Mouse (Mus musculus): ENCODE measurements at regions not wholly inside any gene's neighbourhood (a gene's known extent, or its start where the extent isn't known, plus 50 kb on each side); places are given as distances from the start of the nearest gene placed in this dataset.

- H3K9ac ChIP-seq: no peak overlapping the region
- no peaks in the 10 kb centered on the region for H3K36me3 ChIP-seq (replicated peaks)
- no peak overlapping the region for H3K27ac ChIP-seq
- no peaks in the 10 kb centered on the region for H3K4me1 ChIP-seq
- H3K9me3 ChIP-seq: no peaks in the 10 kb centered on the region
- H3K4me2 ChIP-seq: no peak overlapping the region
- H3K4me3 ChIP-seq: no peak overlapping the region
- no peaks in the 10 kb centered on the region for H3K27me3 ChIP-seq (replicated peaks)
- no peak for ATAC-seq (replicated peaks)
- 77% methylated on average over 5 of the region's 5 CpGs for WGBS
Measured at GRCm38 (mm10) chr15:62195440-62195839, 1272.6 kb upstream of the A1bg start.

DNA sequence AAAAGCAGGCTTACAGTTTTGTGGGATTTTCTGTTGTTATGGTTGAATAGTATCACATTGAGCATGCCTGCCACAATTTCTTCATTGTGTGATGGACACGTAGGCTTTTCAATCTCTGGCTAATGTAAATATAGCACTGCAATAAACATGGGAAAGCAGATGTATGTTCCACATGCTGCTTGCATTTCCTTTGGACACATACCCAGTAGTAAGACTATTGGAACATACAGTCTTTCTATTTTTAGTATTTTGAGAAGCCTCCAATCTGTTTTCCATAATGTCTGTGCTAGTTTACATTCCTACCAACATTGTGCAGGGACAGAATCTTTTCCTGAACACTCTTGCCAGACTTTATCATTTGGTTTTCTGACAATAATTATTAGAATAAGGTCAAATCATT is 1269.9 kb upstream of the A1bg start:
- whole genome bisulfite sequencing: 83% methylated on average over 1 of the region's 1 CpGs
- H3K27me3 ChIP-seq (replicated peaks): no peaks in the 10 kb centered on the region
- H3K4me1 ChIP-seq: no peaks in the 10 kb centered on the region
- H3K36me3 ChIP-seq (replicated peaks): no peaks in the 10 kb centered on the region
- no peak overlapping the region for H3K9ac ChIP-seq
- H3K4me2 ChIP-seq: no peak overlapping the region
- no peak for ATAC-seq (replicated peaks)
- no peak overlapping the region for H3K4me3 ChIP-seq
- no peak overlapping the region for H3K27ac ChIP-seq
- no peaks in the 10 kb centered on the region for H3K9me3 ChIP-seq

DNA sequence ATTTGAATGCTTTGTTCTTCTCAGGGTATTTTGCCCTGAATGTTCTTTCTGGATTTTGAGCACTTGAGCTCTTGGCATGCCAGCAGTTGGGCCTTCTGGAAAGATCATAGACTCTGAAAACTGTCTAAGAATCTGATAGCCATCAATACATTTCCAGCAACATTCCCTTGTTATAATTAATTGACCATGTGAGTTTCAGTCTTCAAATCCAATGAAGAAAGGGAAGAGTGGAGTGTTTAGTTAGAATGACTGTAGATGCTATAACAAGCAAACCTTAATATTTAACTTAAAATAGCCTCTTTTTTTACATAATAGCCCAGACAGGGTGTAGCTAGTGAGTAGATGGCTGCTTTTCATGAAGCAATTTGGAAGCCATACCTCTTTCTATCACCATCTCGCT is 1268.8 kb upstream of the A1bg start:
- 89% methylated on average over 1 of the region's 1 CpGs for WGBS
- H3K9me3 ChIP-seq: no peaks in the 10 kb centered on the region
- H3K9ac ChIP-seq: no peak overlapping the region
- no peak overlapping the region for H3K4me2 ChIP-seq
- H3K4me3 ChIP-seq: no peak overlapping the region
- no peak overlapping the region for H3K27ac ChIP-seq
- H3K36me3 ChIP-seq (replicated peaks): no peaks in the 10 kb centered on the region
- H3K27me3 ChIP-seq (replicated peaks): no peaks in the 10 kb centered on the region
- no peaks in the 10 kb centered on the region for H3K4me1 ChIP-seq
- ATAC-seq (replicated peaks): no peak

DNA sequence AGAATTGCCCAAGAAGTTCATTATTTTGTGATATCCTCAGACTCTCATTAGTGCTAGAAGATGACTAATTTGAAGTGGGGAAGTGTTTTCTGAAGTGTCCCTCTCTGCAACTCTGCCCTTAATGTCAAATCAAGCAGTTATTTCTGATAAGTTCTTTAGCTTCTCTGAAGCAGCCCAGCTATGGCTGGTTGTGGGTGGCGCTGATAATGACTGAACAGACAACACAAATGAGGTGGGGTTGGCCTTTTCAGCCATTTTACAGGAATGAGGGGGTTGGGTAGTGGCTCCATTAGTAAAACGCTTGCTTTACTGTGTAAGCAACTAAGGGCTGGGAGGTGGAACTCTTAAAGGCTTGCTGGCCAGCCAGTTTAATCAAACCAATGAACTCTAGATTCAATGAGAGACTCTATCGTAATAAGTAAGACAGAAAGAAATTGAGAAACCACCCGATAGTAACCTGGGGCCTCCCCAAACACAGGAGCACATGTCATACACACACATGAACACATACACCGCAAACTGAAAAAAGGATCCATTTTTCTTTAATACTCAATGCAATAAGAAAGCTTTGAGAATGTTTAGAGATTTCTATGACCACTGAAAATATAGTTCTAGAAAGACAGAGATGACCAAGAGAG is 1268.3 kb upstream of the A1bg start:
- H3K4me1 ChIP-seq: no peaks in the 10 kb centered on the region
- ATAC-seq (replicated peaks): no peak
- H3K36me3 ChIP-seq (replicated peaks): no peaks in the 10 kb centered on the region
- no peaks in the 10 kb centered on the region for H3K27me3 ChIP-seq (replicated peaks)
- no peak overlapping the region for H3K27ac ChIP-seq
- no peaks in the 10 kb centered on the region for H3K9me3 ChIP-seq
- no peak overlapping the region for H3K4me3 ChIP-seq
- 94% methylated on average over 5 of the region's 5 CpGs for WGBS
- no peak overlapping the region for H3K9ac ChIP-seq
- no peak overlapping the region for H3K4me2 ChIP-seq

GRCm38 (mm10) chr15:62190224-62190910 is 1267.6 kb upstream of the A1bg start:
- 83% methylated on average over 5 of the region's 5 CpGs for WGBS
- Histone ChIP-seq H3K9me3 (no peaks in the 10 kb centered on the region), H3K27ac (no peak overlapping the region), H3K36me3 (replicated peaks) (no peaks in the 10 kb centered on the region), H3K4me2 (no peak overlapping the region), H3K27me3 (replicated peaks) (no peaks in the 10 kb centered on the region), H3K9ac (no peak overlapping the region), H3K4me1 (no peaks in the 10 kb centered on the region), H3K4me3 (no peak overlapping the region)
- ATAC-seq (replicated peaks): no peak

- Histone ChIP-seq H3K36me3 (replicated peaks) (no peaks in the 10 kb centered on the region), H3K9ac (no peak overlapping the region), H3K4me1 (no peaks in the 10 kb centered on the region), H3K27ac (no peak overlapping the region), H3K4me3 (no peak overlapping the region), H3K27me3 (replicated peaks) (no peaks in the 10 kb centered on the region), H3K9me3 (no peaks in the 10 kb centered on the region), H3K4me2 (no peak overlapping the region)
- no peak for ATAC-seq (replicated peaks)
- WGBS: 91% methylated on average over 14 of the region's 14 CpGs
Measured at GRCm38 (mm10) chr15:62189565-62190181, 1266.9 kb upstream of the A1bg start.

- Histone ChIP-seq H3K9me3 (no peaks in the 10 kb centered on the region), H3K27ac (no peak overlapping the region), H3K4me3 (no peak overlapping the region), H3K27me3 (replicated peaks) (no peaks in the 10 kb centered on the region), H3K36me3 (replicated peaks) (no peaks in the 10 kb centered on the region), H3K9ac (no peak overlapping the region), H3K4me2 (no peak overlapping the region), H3K4me1 (no peaks in the 10 kb centered on the region)
- ATAC-seq (replicated peaks): no peak
- WGBS: 93% methylated on average over 11 of the region's 11 CpGs
Measured at GRCm38 (mm10) chr15:62186548-62186947, 1263.7 kb upstream of the A1bg start.

GRCm38 (mm10) chr15:62183803-62184202 is 1261.0 kb upstream of the A1bg start:
- no peaks in the 10 kb centered on the region for H3K4me1 ChIP-seq
- WGBS: 93% methylated on average over 4 of the region's 4 CpGs
- no peak for ATAC-seq (replicated peaks)
- no peaks in the 10 kb centered on the region for H3K36me3 ChIP-seq (replicated peaks)
- H3K9me3 ChIP-seq: no peaks in the 10 kb centered on the region
- no peak overlapping the region for H3K9ac ChIP-seq
- no peak overlapping the region for H3K27ac ChIP-seq
- no peak overlapping the region for H3K4me2 ChIP-seq
- H3K4me3 ChIP-seq: no peak overlapping the region
- H3K27me3 ChIP-seq (replicated peaks): no peaks in the 10 kb centered on the region

- Histone ChIP-seq H3K9ac (no peak overlapping the region), H3K4me2 (no peak overlapping the region), H3K4me1 (no peaks in the 10 kb centered on the region), H3K9me3 (no peaks in the 10 kb centered on the region), H3K36me3 (replicated peaks) (no peaks in the 10 kb centered on the region), H3K27ac (no peak overlapping the region), H3K27me3 (replicated peaks) (no peaks in the 10 kb centered on the region), H3K4me3 (no peak overlapping the region)
- no peak for ATAC-seq (replicated peaks)
- WGBS: 79% methylated on average over 2 of the region's 2 CpGs
Measured at GRCm38 (mm10) chr15:62181454-62181910, 1258.7 kb upstream of the A1bg start.

- 92% methylated on average over 3 of the region's 3 CpGs for WGBS
- H3K4me2 ChIP-seq: no peak overlapping the region
- no peaks in the 10 kb centered on the region for H3K9me3 ChIP-seq
Measured at GRCm38 (mm10) chr15:62180718-62181117, 1257.9 kb upstream of the A1bg start.

DNA sequence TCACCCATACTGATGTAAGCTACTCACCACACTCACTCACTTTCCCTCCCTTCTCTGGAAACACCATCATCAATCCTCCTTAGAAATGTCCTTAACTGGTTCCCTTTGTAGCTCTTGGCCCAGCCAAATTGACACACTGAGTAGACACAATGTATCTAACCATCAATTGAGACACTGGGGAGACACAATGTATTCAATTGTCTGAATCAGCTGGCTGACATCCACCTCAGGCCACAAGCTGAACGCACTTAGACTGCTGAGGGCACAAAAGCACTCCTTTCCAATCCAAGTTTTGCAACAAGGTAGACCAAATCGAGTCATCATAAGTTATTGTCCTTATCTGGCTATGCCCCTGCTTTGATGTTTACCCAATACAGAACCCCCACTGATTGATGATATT is 1257.0 kb upstream of the A1bg start:
- 78% methylated on average over 2 of the region's 2 CpGs for WGBS
- no peak overlapping the region for H3K27ac ChIP-seq
- H3K9ac ChIP-seq: no peak overlapping the region
- no peaks in the 10 kb centered on the region for H3K36me3 ChIP-seq (replicated peaks)
- H3K4me1 ChIP-seq: no peaks in the 10 kb centered on the region
- no peaks in the 10 kb centered on the region for H3K27me3 ChIP-seq (replicated peaks)
- H3K4me3 ChIP-seq: no peak overlapping the region
- ATAC-seq (replicated peaks): no peak
- H3K9me3 ChIP-seq: no peaks in the 10 kb centered on the region
- no peak overlapping the region for H3K4me2 ChIP-seq

More at GRCm38 (mm10) chr15:62180718-62181117, 1257.9 kb upstream of the A1bg start:
- no peak overlapping the region for H3K9ac ChIP-seq
- no peaks in the 10 kb centered on the region for H3K36me3 ChIP-seq (replicated peaks)
- H3K27me3 ChIP-seq (replicated peaks): no peaks in the 10 kb centered on the region
- no peaks in the 10 kb centered on the region for H3K4me1 ChIP-seq
- H3K27ac ChIP-seq: no peak overlapping the region
- ATAC-seq (replicated peaks): no peak
- no peak overlapping the region for H3K4me3 ChIP-seq

DNA sequence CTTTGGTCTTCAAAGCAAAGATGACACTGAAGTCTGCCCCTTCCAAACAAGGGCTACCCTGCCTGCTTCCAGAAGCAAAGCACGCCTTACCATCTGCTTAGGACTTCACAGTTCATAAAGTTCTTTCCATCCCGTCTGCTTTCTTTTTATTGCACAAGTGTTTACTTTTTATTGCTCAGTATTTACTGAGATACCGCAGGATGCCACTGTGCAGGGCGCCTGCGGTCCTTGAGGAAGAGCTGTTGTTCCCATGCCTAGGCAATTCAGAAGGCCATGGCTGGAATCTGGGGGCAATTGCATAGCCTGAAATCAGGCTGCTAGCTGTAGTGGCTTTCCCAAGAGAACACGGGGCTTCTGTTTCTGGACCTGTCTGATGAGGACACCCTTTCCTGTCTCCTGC is 1255.8 kb upstream of the A1bg start:
- ATAC-seq (replicated peaks): no peak

More for the DNA sequence above, 1255.8 kb upstream of the A1bg start:
- no peak overlapping the region for H3K4me2 ChIP-seq
- no peak overlapping the region for H3K4me3 ChIP-seq
- H3K36me3 ChIP-seq (replicated peaks): no peaks in the 10 kb centered on the region
- no peak overlapping the region for H3K27ac ChIP-seq
- 91% methylated on average over 6 of the region's 6 CpGs for WGBS
- no peaks in the 10 kb centered on the region for H3K9me3 ChIP-seq
- H3K27me3 ChIP-seq (replicated peaks): no peaks in the 10 kb centered on the region
- H3K9ac ChIP-seq: no peak overlapping the region
- H3K4me1 ChIP-seq: no peaks in the 10 kb centered on the region
